Mouse (Mus musculus) fat pad, adult 2 months (tissue): Measurements from ENCODE around the gene Coq10b.
"Not testable (repeated sequence)": the region's sequence is repeated elsewhere in the genome, so short reads cannot be mapped to it uniquely, and the experiment has no call there.

Experiments
- DNase-seq: peaks from one replicate; pipeline ENCODE4 v3.0.0-alpha.2; 2011; ENCODE audit warnings: low read depth, low spot score; ENCODE audit errors: extremely low read depth

Gene Coq10b

DNA sequence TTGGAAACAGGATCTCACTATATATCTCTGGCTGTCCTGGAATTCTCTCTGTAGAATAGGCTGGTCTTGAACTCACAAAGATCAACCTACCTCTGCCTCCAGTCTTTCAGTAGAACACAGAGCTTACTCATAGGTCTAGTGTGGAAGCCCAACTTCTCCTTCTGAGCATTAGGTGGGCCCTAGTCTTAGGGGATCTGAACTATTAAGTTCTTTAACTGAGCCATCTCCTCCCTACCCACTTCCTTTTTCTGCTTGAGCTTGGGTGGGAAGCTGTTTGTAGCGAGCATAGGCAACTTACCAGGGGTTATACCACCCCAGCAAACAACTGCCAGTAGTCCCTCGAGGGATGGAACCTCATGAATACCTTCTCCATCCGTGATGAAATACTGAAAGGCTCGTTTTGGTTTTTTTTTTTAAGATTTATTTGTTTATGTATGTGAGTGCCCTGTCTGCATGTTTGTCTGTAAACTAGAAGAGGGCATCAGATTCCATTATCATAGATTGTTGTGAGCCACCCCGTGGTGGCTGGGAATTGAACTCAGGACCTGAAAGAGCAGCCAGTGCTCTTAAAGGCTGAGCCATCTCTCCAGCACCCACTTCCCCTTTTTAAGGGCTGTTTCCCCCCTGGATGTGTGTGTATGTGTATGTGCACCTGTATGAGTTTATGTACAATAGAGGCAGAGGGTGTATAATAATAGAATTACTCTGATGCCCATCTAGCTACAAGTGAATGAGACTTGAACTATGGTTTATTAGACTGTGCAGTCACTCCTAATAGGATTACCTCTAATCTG lies 2.9 kb downstream of the Coq10b start:
- no peak for DNase-seq

DNA sequence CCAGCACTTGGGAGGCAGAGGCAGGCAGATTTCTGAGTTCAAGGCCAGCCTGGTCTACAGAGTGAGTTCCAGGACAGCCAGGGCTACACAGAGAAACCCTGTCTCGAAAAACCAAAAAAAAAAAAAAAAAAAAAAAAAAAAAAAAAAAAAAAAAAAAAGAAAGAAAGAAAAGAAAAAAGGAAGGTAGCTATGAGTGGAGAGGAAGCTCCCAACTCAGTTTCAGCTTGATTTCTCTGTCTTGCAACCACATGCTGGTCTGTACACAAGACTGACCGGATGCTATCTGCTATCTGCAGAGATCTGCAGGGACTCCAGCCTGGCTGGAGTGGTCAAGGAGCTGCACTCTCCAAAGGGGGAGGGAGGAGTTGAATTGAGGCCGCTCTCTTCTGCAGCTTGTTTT lies 5.8 kb downstream of the Coq10b start:
- DNase-seq, result not testable (repeated sequence)

DNA sequence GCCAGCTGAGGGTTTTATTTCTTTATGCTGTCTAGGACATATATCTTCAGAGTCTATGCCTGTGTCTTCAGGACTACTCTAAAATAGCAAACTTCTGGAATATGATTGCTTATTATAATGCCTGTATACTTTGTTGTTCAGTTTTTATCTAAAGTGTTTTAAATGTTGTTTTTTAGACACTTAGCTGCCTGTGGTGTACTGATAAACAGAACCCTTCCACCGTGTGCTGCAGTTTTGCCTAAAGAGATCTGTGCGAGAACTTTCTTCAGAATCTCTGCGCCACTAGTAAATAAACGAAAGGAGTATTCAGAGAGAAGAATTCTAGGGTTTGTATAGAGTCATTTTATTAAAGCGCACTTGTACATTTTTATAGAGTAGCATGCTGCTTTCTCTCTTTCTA lies 8.5 kb downstream of the Coq10b start:
- DNase-seq, result no peak

DNA sequence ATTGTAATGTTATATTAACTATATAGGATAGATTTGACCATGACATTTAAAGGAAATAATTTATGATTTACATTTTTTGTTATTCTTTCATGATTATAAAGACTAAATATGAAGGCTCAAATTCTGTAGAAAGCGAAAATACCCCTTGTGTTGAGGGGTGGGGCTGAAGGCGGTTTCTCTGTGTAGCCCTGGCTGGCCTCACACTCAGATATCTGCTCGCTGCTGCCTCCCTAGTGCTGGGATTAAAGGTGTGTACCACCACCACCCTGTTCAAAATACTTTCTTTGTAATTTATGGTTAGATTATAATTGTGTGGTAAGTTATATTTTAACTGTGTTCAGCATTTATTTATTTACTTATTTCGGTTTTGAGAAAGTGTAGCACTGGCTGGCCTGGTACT lies 9.2 kb downstream of the Coq10b start:
- no peak for DNase-seq

GRCm38 (mm10) chr1:55072328-55072727 lies 19.8 kb downstream of the Coq10b start:
- not testable (repeated sequence) for DNase-seq

DNA sequence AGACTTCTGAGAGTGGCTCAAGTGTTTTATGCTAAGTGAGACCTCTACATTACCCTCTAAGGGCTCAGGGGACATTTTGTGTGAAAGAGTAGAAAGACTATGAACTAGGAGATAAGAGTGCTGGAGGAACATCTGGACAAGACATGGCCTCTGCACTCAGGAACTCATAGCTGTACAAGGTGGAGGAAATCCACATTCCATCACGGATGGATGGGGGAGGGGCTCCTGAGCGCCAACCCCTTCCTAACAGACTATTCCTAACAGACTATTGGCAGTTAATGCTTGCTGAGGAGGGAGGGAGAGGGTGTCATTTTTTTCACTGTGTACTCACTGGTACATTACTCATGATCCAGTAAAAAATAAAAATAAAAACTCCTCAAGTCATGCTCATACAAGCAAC lies 22.2 kb downstream of the Coq10b start:
- no peak for DNase-seq

- DNase-seq, result no peak
Measured at GRCm38 (mm10) chr1:55075652-55076394, 23.3 kb downstream of the Coq10b start.

GRCm38 (mm10) chr1:55076395-55076743 lies 23.8 kb downstream of the Coq10b start:
- no peak for DNase-seq

DNA sequence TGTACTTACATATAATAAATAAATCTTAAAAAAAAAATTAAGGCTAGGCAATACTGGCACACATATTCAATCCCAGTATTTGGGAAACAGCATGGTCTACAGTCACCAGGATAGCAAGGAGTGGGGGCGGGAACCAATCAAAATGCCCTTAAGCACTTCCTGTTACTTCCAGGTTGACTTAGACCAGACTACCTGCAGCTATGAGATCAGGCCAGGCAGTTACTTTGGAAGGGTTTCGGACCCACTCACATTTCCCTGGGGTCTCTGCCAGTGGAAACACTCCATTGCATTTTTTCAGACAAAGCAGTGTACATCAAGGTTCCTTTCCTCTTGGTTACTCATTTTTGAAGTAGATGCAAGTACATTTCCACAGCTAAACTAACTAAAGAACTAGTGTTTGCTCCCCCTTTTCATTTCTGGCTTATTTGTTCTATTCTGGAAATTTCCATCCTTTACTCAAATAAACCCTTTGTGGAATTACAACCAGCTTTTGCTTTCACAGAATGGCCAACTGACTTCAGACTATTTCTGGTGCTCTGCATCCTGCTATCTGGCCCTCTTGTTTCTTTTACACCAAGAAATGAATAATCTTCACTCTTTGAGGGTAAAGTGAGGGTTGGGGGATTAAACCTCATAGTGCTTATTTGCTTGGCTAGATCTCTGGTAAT lies 24.4 kb downstream of the Coq10b start:
- no peak for DNase-seq

DNA sequence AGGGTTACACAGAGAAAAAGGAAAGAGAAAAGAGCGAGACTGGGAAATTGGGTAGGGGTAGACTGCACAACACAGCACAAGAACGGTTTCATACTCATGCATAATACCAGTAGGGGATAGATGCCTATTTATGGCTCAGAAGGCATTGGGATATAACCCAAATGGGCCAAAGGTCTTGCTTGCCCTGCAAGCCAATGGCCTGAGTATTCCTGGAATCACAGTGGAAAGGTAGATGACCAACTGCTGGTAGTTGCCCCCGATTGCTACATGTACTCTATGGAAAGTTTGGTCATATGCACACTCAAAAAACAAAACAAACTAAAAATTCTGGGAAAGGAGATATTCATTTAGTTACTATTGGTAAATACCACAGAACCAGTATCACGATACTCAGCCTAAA lies 27.1 kb downstream of the Coq10b start:
- DNase-seq, result no peak

DNA sequence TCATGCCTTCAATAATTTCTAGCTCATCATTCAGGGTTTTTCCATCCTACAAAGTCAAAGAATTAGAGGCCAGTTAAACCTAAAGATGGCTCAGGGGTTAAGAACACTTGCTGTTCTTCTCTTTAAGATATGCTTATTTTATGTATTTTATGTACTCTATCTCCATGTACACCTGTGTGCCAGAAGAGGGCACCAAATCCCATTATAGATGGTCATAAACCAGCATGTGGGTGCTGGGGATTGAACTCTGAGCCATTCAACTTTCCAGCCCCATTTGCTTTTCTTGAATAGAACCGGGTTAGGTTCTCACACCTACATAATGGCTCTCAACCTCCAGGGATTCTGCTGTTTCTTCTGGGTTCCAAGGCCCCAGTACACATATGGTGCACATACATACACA lies 29.5 kb downstream of the Coq10b start:
- no peak for DNase-seq

- DNase-seq, result no peak
Measured at GRCm38 (mm10) chr1:55085781-55086366, 33.3 kb downstream of the Coq10b start.

DNA sequence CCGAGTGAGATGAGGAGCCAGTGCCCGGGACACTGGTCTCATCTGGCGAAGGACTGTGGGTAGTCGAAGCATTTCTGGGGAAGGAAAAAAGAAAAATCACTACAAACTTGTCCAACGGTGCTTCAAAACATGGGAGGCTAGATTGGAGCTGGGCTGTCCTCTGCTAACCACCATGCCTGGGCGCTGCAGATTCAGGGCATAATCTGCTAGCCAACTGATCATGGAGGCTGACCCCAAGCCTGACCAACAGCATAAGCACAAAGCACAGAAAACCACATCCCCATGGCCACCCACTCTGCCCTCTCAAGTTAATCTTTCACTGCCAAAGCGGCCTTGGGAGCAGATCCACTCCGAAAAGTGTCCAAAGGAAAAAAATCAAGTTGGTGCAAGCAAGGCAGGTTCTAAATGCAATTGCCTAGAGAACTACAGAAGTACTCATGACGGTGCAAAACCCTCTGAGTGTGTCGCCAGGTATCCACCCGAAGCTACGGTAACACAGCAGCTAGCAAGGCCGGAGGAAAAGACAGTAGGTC lies 34.4 kb downstream of the Coq10b start:
- no peak for DNase-seq

DNA sequence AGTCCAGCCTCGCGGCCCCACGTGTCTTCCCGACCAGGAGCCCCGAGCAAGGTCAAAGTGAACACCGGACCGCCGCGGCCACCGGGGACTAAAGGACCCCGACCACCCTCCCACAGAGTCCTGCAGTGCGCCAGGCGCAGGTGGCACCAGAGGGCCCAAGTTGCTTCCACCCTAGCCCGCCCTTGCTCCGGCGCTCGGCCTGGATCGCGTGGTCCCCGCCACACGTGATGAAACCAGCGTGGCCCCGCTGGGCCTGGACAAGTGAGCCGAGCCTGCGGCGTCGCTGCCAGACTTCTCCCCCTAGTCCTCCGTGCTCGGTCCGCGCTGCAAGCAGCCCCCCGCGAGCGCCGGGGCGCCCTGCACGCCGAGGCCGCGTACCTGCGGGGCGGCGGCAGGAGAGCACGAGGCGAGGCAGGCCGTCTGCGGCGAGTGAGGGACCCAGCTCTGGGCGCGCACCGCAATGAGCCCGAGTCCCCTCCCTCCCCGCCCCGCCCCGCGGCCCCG lies 34.9 kb downstream of the Coq10b start:
- DNase-seq, result no peak

- DNase-seq, result no peak
Measured at GRCm38 (mm10) chr1:55087932-55088610, 35.5 kb downstream of the Coq10b start, which contains the start of the genes Hspe1 and Hspd1. Gene Hspe1 (plus strand): TSS chr1:55088132. Gene Hspd1 (minus strand): TSS chr1:55088243.

- no peak for DNase-seq
Measured at GRCm38 (mm10) chr1:55088611-55089497, 36.3 kb downstream of the Coq10b start.

DNA sequence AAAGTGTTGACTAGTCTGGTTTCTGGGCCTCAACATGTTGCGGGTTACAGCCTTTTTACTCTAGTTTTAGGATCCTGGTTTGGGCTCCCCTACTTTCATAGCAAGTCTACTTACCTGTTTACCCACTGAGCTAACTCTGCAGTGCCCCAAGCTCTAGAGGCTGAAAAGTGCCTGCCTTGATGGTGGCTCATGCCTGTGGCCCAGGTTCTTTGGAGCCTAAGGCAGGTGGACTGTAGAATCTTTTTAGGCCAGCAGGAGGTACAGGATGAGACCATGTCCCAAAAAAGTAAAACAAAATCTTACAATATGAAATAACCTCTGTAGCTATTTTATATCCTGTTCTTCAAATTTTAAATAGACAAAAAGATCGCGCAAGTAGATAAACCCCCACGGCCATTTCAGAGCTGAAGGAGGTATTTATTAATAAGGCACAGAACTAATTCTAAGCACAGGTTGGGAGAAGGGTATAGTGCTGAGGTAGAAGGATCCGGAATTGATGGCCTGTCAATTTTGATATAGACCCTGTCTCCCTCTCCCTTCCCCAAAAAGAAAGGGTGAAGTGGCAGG lies 37.0 kb downstream of the Coq10b start:
- no peak for DNase-seq

DNA sequence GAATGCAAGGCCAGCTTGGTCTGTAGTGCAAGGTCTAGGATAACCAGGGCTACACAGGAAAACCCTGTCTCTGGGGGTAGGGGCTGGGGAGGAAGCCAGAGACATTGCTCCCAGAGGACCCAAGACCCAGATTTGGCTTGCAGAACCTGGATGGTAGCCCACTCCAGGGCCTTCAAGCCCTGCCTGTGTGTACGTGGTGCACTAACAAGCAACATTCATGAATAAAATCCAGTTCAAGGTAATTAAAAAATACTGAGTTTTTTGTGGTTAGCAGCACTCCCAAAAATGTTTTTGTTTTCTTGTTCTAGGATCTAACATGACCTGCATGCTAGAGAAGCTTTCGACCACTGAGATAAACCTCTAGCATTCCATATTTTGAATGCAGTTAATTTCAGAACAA lies 39.5 kb downstream of the Coq10b start:
- DNase-seq, result no peak

DNA sequence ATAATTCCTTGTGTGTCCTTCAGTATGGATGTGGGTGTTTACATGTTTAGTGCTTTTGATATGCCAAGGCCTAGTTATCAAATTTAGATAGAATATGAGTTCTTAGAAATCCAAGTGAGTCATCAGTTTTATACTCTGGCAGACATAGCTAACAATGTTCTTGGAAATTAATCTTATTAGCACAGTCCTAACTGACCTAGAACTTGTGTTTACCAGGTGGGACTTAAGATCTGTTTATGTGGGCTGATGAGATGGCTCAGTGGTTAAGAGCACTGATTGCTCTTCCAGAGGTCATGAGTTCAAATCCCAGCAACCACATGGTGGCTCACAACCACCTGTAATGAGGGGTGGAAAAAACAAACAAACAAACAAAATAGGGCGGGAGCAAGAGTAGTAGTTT lies 39.9 kb downstream of the Coq10b start:
- no peak for DNase-seq
